Mouse (Mus musculus) brown adipose tissue, adult 24 weeks (tissue): ENCODE data around the gene Thoc5. TPM values are rescaled to one million over a fixed set of nuclear protein-coding genes. Genes with fewer than 3 reads are reported as not detected.

ENCODE experiments used
- H3K27ac ChIP-seq: fragments of 200-500 bp; replicated peaks from 2 replicates; pipeline ENCODE4 v1.5.1; 2012; ENCODE audit warnings: low read depth, mild to moderate bottlenecking, low read length
- H3K4me1 ChIP-seq: fragments of 200-500 bp; 2 replicates; pipeline ENCODE4 v1.6.1; 2012; ENCODE audit warnings: low read length, mixed read lengths; ENCODE audit not compliant: control insufficient read depth, insufficient read depth, insufficient read length
- H3K4me3 ChIP-seq: fragments of 200-500 bp; 2 replicates; pipeline ENCODE4 v1.5.1; 2012; ENCODE audit warnings: low read depth, mild to moderate bottlenecking, low read length, moderate library complexity; ENCODE audit not compliant: insufficient read depth
- polyA plus RNA-seq: library from polyadenylated mRNA; stranded (reverse); fragments of >200 nt; gene quantifications from 2 replicates; pipeline ENCODE4 v1.2.4, GENCODE M21; 2012; ENCODE audit not compliant: missing spikeins, insufficient read depth, insufficient read length

Thoc5 gene
- 14.9 and 18.1 TPM in 2 replicates for polyA plus RNA-seq

GRCm38 (mm10) chr11:4894848-4895816 is at the start of gene Thoc5:
TSS of gene Thoc5 (plus strand) at chr11:4895320.
- H3K27ac ChIP-seq = peak within 1 kb of the TSS; percentile 95
- peak within 1 kb of the TSS; percentile 76 for H3K4me3 ChIP-seq
- H3K4me1 ChIP-seq = peaks cover 3% of the 10 kb centered on the region; the same call in 1 of the 2 replicates

- peak overlapping the region; percentile 68 for H3K27ac ChIP-seq
- peaks cover 2% of the 10 kb centered on the region; the same call in 1 of the 2 replicates for H3K4me1 ChIP-seq
- H3K4me3 ChIP-seq = peak overlapping the region; percentile 98
Observed at GRCm38 (mm10) chr11:4848483-4849248, 46.5 kb upstream of the Thoc5 start.

- Histone ChIP-seq H3K27ac (peak within 1 kb of the TSS; percentile 68), H3K4me3 (peak within 1 kb of the TSS; percentile 98), H3K4me1 (peaks cover 2% of the 10 kb centered on the region; the same call in 1 of the 2 replicates)
Observed at GRCm38 (mm10) chr11:4849258-4849943, 45.7 kb upstream of the Thoc5 start, which contains the start of gene Nf2. TSS of gene Nf2 (minus strand) at chr11:4849536.

GRCm38 (mm10) chr11:4850404-4850803 is 44.7 kb upstream of the Thoc5 start:
- Histone ChIP-seq H3K4me1 (peaks cover 2% of the 10 kb centered on the region; the same call in 1 of the 2 replicates), H3K27ac (no peak overlapping the region), H3K4me3 (no peak overlapping the region)

- no peak overlapping the region for H3K4me3 ChIP-seq
- no peak overlapping the region for H3K27ac ChIP-seq
- peaks cover 1% of the 10 kb centered on the region; the same call in 1 of the 2 replicates for H3K4me1 ChIP-seq
Observed at GRCm38 (mm10) chr11:4853021-4853420, 42.1 kb upstream of the Thoc5 start.

GRCm38 (mm10) chr11:4854181-4854580 is 40.9 kb upstream of the Thoc5 start:
- H3K4me3 ChIP-seq = no peak overlapping the region
- no peaks in the 10 kb centered on the region for H3K4me1 ChIP-seq
- no peak overlapping the region for H3K27ac ChIP-seq

GRCm38 (mm10) chr11:4858416-4858815 is 36.7 kb upstream of the Thoc5 start:
- H3K4me3 ChIP-seq = no peak overlapping the region
- no peaks in the 10 kb centered on the region for H3K4me1 ChIP-seq
- no peak overlapping the region for H3K27ac ChIP-seq

GRCm38 (mm10) chr11:4860986-4861385 is 34.1 kb upstream of the Thoc5 start:
- H3K4me3 ChIP-seq = no peak overlapping the region
- no peak overlapping the region for H3K27ac ChIP-seq
- H3K4me1 ChIP-seq = no peaks in the 10 kb centered on the region

GRCm38 (mm10) chr11:4861816-4862604 is 33.1 kb upstream of the Thoc5 start:
- Histone ChIP-seq H3K4me3 (no peak overlapping the region), H3K4me1 (no peaks in the 10 kb centered on the region)

GRCm38 (mm10) chr11:4862730-4863129 is 32.4 kb upstream of the Thoc5 start:
- no peaks in the 10 kb centered on the region for H3K4me1 ChIP-seq
- H3K4me3 ChIP-seq = no peak overlapping the region
- no peak overlapping the region for H3K27ac ChIP-seq

More at GRCm38 (mm10) chr11:4861816-4862604, 33.1 kb upstream of the Thoc5 start:
- H3K27ac ChIP-seq = no peak overlapping the region

- no peak overlapping the region for H3K4me3 ChIP-seq
- H3K27ac ChIP-seq = no peak overlapping the region
- no peaks in the 10 kb centered on the region for H3K4me1 ChIP-seq
Observed at GRCm38 (mm10) chr11:4865645-4866251, 29.4 kb upstream of the Thoc5 start.

GRCm38 (mm10) chr11:4873755-4874475 is 21.2 kb upstream of the Thoc5 start, which contains the start of gene Nipsnap1:
TSS of gene Nipsnap1 (plus strand) at chr11:4873951.
- Histone ChIP-seq H3K27ac (no peak within 1 kb of the TSS), H3K4me1 (peaks cover 8% of the 10 kb centered on the region), H3K4me3 (peak within 1 kb of the TSS; percentile 79)

GRCm38 (mm10) chr11:4874551-4874950 is 20.6 kb upstream of the Thoc5 start:
- no peak overlapping the region for H3K27ac ChIP-seq
- peak overlapping the region; percentile 79 for H3K4me3 ChIP-seq
- peaks cover 8% of the 10 kb centered on the region for H3K4me1 ChIP-seq
